Mouse (Mus musculus) heart, adult 8-10 months (tissue): ENCODE data around the gene Mboat2. TPM values are rescaled to one million over a fixed set of nuclear protein-coding genes. Genes with fewer than 3 reads are reported as not detected.

Source experiments
- DNase-seq: peaks from one replicate; pipeline ENCODE4 v3.0.0; 2022; ENCODE audit warnings: low spot score
- total RNA-seq, 4 experiments: library from RNA; stranded (reverse); gene quantifications; 2 replicates each; pipeline ENCODE4 v1.2.4; 2022

The Mboat2 gene
- total RNA-seq, 4 experiments from 2014 or later: 9.6 to 13.6 (median 9.9) TPM

DNA sequence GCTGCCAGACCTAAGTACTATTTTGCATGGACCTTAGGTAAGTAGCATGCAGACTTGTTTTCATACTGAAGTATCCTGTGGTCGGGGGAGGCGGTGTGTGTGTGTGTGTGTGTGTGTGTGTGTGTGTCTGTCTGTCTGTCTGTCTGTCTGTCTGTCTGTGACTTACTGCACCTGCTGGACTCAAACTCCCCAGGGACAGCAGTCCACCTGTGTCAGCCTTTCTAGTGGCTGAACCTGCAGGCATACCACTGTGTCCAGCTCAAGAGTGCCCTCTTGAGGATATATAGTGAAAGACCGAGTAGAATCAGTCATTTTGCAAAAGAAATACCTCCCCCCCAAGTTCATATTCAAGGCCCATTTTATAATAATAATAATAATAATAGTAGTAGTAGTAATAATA is 117.7 kb downstream of the Mboat2 start:
- DNase-seq: peak; percentile 39

DNA sequence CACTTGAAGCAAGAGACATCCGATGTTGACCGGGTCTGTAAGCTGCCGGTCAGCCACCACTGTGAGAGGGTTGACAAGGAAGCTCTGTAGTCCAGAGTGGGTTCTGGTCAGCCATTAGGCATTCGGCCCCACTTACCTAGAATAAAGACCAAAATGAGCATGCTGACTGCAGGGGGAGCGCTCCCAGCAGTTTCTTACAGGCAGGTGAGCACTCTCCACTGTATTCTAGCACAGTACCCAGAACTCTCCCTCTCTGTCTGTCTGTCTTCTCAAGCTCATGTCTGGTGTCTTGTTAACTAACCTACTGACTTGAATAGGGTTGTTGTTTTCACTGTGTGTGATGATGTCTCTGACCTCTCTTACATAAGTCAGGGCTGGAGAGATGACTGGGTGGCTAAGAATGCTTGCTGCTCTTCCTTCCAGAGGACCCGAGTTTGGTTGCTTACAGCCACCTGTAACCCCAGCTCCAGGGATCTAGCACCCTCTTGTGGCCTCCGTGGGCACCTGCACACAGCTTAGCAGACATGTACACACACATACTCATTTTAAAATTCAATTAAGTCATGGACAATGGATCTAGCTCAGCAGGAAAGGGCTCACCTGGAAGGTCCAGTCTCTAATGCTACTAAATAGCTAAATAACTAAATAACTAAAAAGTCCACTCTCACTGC is 119.8 kb downstream of the Mboat2 start:
- DNase-seq: no peak

DNA sequence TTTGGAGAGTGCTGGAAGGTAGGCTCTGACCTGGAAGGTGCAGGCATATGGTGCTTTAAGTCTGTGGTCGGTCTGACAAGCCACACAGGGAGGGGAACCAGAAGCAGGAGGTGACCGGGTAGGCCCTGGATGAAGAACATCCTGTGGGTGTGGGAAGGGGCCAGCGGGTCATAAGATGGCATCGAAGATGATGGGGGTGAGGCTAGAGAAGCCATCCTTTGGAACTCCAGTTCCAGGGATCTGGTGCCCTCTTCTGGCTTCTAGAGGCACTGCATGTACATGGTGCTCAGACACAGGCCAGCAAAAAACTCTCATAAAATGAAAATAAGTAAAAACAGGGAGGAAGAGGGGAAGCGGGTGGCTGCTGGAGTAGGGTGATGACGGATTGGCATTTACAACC is 121.5 kb downstream of the Mboat2 start:
- DNase-seq: peak; percentile 50

DNA sequence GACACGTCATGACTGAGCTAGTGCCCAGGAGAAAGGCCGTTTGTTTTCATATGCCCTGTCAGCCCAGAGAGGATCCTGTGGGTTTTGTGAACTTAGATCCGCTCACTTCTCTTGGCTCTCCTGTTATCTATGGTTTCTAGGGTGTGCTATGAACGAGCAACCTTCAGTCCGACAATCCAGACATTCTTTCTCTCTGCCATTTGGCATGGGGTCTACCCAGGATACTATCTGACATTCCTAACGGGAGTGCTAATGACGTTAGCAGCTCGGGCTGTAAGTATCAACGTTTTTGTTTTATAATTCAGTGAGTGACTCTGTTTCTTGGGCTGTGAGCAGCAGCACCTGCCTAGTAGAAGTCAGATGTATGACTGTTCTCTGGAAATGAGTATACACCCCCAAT is 124.5 kb downstream of the Mboat2 start:
- DNase-seq: no peak

DNA sequence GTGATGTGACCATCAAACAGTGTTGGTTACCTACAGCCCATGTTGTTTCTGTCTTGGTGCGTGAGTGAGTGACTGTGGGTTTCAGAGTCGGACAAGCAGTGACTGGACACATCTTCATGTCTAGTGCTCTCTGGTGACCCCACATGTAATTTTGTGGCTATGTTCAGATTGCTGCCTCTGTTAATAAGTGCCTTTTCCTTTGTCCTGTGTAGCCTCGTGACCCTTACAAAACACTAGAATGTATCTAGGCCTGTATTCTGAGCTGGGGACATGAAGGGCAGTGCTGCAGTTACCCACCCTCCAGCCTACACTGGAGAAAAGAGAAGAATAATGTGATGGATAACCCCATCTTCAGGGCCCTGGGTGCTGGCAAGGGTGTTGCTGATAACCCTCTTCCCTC is 127.8 kb downstream of the Mboat2 start:
- no peak for DNase-seq

DNA sequence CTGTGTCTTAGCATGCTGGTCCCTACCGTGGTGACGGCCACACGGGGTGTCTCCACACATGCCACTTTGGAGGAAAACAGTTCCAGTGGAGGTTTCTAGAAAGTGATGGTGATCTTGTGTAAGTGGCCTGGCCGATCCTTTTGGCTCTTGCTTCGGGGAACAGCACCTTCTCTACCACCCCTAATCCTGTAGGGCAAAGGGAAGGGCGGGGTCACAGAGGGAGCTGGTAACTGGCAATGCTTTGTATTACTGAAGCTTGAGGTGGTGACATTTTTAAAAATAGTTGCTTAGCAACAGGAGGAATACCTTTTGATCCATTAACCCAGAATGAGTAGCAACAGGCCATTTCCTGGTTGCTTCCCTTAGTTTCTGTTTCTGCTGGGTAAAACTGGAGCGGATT is 131.1 kb downstream of the Mboat2 start:
- no peak for DNase-seq

DNA sequence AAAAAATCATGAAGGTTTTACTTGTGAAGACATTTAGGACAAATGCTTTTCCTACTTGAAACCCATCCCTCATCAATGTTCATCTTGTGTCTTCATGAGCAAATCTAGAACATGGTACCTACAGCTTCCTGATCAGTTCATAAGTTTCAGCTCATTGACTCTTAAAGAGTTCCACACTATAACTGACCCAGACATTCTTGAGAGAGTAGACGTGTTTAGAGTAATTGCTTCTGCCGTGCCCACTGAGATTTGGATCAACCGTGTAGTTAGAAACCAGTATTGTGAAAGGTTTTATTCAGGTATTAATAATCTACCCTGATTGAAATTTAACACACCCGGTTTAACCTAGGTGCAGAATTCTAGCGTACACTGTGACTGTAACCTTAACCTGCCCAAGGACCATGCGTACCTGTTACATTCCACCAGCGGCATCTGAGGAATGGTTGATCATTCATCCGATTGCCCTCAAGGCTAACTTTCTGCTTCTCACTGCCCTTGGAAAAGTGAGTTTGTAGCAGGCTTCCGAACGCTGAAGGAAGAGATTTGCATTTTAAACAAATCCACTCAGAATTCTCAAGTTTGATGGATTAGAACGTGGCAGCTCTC is 131.8 kb downstream of the Mboat2 start:
- no peak for DNase-seq

DNA sequence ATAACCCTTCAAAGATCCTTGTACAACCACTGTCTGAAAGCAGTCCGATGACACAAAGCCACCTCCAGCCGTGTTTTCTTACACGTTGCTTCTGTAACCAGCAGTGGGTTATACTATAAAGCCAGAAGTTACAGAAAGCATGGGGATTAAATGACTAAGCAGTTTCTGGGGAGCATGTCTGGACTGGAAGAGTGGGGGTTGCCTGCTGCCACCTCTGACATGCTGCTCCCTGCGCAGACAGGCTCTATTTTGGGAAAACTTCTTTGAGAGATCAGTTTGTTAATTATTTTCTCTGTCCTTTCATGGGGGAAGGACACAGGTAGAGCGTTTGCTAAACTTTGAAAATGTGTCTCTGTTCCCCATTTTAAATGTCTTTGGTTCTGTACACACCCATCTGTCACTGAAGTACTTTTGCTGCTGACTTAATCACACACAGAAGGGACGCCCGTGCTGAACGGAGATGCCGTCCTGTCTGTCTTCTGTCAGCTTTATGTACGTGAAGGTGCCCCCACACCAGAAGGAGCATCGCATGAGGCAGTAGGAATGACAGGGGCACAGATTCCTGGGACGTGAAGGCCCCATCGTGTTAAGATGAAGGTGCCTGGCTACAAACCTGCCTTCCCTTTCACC is 132.8 kb downstream of the Mboat2 start:
- DNase-seq: peak; percentile 9

DNA sequence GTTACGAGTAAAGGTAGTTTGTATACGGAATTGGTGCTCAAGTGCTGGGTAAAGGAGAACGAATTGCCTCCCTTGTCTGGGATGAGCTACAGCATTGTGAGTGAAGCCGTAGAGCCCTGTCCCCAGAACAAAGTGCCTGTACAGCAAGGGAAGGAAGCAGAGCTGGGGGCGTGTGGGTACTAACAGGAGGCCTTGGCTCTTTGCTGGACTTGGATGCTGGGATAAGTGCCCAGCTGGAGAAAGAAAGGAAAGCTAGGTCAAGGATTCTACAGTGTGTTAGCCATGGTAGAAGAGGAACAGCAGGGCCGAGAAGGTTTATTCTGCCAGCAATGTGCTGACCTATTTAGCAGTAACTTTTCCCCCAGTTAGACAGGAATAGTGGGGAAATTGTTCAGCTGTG is 134.7 kb downstream of the Mboat2 start:
- no peak for DNase-seq

DNA sequence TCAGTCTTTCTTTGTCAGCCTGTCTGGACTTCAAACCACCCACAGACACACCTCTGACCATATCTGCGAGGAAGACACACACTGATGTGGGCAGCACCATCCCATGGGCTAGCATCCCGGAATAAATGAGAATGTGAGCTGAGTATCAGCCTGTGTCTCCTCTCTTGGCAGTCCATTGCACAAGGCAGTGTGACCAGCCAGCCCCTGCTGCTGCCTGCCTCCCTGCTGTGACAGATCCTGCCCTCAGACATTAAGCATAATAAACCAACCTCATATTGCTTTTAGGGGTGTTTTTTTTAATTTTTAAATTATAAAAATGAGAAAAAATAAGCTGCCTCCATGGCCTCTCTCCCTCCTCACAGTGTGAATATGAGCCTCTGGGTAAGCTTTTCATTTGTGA is 135.4 kb downstream of the Mboat2 start:
- DNase-seq: no peak

DNA sequence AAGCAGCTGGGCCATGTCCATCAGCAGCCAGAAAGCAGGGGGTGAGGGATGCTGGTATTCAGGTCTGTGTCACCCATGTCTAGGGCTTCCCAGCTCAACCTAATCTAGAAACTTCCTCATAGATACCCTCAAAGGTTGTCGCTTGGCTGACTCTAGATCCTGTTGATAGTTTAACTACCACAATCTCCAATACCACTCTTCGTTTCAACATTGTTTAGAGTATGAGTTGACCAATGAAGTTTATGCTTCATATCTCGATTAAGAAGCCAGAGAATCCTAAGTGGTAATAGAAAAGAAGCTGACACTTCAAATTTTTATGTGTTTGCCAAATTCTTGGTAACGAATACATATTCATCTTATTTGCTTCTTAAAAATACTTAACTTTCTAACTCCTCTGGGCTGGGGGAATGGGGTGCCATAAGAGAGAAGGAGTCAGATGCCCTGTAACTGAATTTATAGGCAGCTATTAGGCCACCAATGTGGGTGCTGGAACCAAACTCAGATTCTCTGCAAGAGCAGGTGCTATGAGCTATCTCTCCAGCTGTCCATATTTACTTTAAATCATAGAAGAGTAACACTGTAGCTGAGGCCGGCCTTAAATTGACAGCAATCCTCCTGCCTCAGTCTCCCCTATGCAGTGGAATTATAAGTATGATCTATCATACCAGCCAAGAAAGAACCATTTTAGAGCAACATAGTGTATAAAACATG is 141.0 kb downstream of the Mboat2 start:
- no peak for DNase-seq

DNA sequence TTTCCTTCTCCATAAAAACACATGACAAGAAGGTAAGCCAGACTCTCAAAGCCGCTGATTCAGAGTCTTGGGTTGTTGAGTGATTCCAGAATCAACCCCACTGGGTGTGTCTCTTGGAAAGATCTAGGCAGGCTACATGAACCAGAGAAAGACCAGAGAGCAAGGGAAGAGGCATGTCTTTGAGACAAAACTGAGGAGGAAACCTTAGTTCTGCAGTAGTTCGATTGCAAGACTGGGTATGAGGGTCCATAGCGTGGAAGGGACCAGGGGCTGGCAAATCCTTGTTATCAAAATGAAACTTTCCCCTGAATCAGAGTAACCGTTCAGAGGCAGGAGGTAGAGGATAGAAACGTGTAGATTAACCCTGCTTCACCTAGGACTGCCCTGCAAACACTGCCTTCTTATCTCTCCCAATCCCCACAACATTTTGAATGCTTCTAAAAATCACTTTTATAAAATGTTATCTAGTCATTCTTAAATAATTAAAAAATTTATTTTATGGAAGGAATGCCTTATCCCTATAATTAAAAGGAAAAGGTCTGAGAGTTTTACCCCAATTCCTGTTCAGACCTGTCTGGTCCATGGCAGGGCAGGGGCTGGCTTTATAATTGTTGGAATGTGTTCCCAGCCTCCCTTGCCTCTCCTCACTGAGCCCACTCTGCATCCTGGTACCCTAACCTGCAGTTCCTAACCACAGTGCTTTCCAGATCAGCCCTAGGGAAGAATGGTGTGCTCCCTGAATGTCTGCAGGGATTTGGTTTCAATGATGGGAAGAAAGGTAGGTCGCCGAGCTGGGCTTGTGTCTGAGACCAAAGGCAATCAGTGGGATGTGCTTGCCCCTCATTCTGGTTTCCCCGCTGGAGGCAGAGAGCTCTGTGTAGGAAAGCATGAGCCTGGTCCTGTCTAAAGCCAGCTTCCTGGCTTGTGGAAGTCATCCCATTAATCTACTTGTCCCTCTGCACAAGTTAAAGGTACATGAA is 142.0 kb downstream of the Mboat2 start:
- no peak for DNase-seq

DNA sequence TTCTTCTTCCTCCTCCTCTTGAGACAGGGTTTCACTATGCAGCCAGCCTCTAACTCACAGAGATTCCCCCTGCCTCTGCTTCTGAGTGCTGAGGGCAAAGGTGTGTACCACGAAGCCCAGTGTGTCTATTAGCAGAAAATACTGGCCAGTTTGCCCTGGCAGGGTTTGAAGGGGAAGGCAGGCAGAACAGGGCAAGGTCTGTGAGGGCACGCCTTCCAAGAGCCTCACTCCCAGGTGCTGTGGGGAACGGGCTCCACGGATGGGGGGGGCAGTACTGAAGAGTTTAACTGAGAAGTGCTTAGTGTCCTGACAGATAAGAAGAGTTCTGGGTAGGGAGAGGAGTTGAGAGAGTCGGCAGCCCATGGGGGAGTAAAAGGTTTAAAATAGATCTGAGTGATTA is 142.9 kb downstream of the Mboat2 start:
- no peak for DNase-seq

DNA sequence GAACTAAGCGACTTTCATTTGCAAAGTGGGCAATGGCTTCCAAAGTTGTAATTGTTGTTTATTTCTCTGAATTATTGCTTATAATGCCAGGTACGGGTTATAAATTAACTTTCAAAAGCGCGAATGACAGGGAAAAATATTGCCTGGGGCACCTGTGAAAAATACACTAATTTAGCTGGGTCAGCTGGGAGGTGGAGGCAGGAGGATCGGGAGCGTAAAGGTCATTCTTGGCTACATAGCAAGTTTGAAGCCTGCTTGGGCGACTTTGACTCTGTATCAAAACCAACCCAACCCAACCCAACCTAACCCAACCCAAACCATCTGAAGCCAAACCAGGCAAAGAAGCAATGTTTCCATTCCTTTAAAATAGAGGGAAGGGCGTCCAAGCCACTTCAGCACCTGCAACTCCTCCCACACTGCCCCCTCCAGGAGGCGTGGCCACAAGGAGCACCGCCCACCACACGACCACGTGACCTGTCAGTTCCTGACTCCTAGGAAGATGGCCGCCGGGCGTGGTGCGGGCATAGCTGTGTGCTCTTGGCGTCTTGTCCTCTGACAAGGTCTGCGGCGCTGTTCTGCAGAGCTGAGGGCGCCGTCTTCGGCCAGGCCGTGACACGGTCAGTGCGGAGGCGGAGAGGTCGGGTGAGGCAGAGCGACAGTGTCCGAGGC is 143.9 kb downstream of the Mboat2 start, which contains the start of gene Kidins220:
TSS of gene Kidins220 (plus strand) at position 480 of the 669 bp plus-strand sequence.
- peak; percentile 89 for DNase-seq

DNA sequence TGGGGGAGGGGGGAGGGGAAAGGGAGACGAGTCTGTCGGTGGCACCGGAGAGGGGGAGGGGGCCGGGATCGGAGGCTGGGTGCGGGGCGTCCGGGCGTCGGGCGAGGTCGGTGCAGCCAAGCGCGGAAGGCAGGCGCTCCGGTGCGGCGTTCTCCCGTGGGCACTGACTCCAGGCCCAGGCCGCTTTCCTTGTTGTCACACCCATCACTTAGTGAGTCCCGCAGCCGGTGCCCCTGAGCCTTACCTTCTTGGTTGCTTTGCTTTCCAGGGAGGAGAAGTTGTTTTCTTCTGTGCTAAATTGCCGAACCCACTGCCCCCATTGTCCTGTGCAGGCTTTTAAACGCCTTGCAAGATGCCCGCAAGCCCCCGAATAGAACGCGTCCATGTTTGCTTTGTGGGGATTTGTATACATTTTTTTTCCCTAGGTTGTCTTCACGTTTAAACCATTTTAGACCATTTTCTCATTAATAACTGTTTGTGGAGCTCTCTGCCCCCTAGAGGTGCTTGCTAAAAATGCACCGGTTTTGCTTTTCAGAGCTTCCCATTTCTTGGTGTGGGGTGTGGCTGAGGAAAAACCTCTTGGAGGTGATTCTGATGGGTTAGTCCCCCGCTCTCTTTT is 144.5 kb downstream of the Mboat2 start:
- peak; percentile 78 for DNase-seq

DNA sequence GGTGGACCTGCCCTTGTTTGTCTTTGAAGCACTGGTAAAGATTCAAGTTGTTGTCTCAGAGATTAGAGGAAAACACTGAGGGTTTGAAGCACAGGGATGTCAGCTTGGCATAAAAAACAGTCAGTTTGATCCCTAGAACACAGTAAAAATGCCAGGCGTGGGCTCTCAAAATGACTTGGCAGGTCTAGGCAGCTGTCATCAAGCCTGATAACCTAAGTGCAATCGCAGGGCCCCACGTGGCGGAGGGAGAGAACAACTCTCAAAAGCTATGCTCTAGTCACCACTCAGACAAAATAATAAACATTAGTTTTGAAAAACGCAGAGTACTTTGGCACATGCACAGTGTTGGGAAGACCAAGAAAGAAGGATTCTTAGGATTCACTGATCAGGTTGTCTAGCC is 154.5 kb downstream of the Mboat2 start:
- no peak for DNase-seq

DNA sequence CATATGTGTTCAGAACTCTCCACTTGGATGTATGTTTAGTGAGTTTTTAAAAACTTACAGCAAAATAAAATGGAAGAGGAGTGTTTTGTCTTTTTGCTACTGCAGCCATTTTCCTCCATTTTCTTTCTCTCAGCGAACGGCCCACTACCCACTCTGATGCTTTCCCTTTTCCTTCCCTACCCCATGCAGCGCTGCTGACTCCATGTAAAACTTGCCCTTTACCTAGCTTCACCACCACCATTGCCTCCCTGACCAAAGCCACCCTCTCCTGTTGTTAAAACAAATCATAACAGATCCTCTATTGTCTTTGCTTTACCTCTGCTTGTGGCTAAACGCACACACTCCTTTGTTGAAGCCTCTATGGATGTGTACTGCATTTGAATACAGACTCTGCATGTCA is 164.7 kb downstream of the Mboat2 start:
- DNase-seq: no peak

DNA sequence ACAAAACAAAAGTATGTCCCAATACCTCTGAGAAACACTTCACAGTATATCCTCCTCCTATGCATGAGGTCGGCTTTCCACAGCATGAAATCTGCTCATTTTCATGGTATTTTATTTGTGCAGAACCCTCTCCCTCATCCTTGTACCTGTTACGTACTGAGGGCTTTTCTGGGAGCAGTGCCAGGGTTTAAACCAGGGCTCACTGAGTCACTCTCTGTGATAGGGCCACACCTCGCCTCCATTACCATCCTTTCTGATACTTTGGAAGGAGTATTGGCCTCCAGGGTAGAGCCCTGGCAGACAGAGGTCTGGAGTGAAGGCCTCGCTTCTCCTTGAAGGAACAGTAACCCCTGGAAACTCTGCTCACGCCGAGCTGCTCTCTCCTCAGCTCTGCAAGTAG is 174.7 kb downstream of the Mboat2 start:
- no peak for DNase-seq

DNA sequence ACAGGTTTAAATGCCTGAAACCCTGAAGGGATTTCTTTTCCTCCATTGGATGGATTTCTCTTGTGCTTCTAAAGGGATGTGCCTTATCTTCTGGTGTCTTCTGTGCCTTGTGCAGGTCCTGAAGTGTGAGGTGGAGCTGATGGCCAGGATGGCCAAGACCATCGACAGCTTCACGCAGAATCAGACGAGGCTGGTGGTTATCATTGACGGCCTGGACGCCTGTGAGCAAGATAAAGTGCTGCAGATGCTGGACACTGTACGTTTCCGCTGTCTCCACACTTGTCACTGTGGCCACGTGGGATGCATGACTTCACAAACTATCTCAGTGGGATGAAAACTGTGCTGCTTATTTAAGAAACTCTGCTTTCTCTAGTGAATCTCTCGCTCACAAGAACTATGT is 179.3 kb downstream of the Mboat2 start:
- no peak for DNase-seq

DNA sequence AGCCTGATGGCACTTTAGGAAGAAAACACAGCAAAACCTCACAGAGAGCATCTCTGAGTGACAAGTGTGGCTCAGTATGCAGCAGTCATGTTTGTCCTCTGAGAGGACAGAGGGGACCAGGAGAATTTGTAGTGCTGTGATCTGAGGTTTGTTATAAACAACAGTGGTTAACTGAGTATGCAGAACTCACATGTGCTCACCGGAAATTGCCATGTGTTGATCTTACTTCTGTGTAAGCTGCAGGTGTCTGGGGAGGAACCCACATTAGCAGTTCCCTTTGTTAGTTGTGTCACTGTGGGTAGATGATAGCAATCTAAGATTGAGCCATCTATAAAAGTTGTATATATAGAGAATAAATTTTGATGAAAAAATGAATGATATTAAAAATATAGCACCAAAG is 179.7 kb downstream of the Mboat2 start:
- DNase-seq: no peak
